Mouse (Mus musculus) kidney, adult 9 months (tissue): ENCODE data around the gene Zc3hav1.
"Not testable (repeated sequence)": the region's sequence is repeated elsewhere in the genome, so short reads cannot be mapped to it uniquely, and the experiment has no call there.

Experiments used
- DNase-seq: peaks from one replicate; pipeline ENCODE4 v3.0.0; 2022

The Zc3hav1 gene

DNA sequence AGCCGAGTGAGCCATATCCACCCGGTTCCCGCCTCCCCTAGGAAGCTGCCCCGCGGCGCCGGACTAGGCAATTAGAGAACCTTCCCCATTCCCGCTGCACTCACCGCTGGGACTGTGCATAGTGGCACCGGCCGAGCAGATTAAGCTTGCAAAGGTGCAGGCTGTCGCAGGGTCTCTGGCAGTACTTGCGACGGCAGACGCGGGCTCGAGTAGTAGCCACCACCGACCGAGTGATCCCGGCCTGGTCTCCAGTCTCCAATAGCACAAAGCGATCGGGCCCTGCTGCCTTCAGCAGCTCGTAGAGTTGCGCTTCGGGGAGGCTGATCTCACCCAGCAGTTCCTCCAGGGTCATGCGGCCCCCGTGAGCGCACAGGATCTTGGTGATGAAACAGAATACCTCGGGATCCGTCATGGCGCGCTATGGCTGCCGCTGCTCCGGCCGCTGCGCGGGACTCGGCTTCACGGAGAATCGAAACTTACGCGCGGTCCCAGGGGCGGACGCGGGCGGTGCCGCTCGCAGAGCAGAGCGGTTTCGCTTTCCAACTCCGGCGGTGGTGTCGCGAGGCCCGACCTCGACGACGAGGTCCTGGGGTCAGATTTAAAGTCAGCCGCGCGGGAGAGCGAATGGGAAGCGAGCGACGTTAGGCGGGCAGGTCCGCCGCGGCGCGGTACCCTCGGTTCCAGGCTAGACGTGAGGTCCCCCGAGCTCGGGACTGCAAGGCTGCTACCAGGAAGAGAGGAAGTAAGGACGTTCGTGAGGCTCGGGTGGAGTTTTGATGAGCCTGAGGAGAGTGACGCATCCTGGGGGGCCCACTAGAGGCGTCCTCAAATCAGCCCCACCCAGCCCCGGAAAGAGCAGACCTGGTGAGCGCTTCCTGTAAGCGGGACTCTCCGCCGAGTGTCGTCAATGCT lies at the start of gene Zc3hav1:
TSS of gene Zc3hav1 (minus strand) at position 793 of the 912 bp plus-strand sequence.
- peak; percentile 83 for DNase-seq

DNA sequence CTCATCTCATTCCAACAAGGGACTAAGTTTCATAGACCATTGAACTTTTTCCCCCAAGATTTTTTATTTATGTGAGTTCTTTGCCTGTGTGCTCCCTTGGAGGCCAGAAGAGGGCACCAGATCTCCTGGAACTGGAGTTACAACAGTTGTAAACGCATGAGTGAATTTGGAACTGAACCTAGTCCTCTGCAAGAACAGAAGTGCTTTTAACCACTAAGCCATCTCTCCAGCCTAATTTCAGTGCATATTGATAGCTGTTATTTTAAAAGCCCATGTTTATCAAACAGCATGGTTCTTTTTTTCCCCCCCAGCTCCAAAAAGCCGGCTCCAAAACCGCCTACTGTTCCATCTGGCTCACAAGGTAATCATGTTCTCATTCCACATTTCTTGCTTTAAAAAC lies 35.3 kb upstream of the Zc3hav1 start:
- peak; percentile 65 for DNase-seq

DNA sequence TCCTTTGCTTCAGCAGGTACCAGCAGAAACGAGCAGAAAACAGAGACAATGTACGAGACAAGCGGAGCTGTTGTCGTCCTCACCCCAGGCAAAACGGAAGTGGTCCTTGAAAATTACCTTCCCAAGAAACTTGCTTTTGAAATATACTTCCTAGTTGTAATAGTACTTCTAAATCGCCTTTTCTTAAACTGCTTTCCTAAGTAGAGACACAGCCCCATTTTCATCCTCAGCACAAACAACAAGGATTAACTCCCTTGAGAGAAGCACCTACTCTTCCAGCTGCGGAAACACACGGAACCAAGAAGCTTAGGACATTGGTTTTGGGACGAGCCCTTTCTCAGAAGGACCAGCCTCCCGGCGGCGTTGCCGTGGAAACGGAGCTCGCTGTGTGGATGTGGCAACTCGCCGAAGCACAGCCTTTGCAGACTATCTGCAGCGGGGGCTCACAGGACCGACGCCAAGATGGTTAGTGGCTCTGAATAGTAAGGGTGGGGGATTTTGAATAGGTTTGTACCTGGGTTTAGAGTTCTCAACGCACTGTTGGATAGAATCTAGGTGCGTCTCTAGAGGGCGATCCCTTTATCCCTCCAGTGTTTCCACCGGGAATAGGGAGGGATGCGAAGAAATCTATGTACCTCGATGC lies 26.8 kb upstream of the Zc3hav1 start, which contains the start of gene Ttc26:
TSS of gene Ttc26 (plus strand) at position 341 of the 643 bp plus-strand sequence.
- peak; percentile 83 for DNase-seq

DNA sequence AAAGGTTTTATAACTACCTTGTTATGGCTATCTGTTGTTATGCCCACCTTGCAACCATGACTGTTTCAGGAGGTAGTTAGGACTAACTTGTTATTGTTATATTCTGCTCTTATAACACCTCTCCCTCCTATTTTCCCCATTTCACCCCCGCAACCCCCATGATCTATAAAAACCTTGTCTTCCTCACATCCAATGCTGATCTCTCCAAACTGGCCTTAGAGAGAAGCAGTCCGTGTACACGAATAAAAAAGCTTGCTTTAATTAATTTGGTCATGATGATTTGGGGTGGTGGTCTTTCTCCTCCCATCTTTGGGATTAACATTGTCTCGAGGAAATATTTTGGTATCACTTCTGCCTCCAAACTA lies 26.3 kb upstream of the Zc3hav1 start:
- no peak for DNase-seq

DNA sequence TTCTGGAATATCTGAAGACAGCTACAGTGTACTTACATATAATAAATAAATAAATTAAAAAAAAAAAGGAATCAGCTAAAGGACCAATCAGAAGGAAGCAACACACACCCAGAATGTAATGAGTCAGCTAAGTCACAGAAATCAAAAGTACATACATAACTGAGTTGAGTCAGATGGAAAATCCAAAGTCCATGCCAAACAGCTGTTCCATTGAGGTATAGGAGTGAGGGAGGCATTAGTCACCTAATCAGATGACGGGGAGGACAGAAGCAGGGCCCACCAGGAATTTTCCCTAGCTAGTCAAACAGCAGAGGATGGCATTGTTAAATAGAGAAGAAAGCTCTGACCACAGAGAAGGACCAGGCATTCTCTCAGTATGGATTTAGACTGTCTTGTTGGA lies 19.9 kb upstream of the Zc3hav1 start:
- no peak for DNase-seq

DNA sequence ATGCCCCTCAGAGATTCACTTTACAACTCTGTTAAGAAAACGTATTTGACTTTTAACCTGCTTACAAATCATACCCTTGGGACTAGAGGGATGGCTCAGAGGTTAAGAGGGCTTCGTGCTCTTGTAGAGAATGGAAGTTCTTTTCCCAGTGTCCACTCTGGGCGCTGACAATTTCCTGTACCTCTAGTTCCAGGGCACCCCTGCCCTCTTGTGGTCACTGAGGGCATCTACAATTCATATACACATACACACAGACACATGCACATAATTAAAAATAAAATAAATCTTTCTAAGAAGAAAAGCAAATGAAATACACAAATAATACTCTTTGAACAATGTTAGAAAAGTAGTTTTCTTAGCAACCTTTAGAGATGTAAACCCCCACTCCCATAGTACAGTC lies 15.5 kb upstream of the Zc3hav1 start:
- DNase-seq, result no peak

DNA sequence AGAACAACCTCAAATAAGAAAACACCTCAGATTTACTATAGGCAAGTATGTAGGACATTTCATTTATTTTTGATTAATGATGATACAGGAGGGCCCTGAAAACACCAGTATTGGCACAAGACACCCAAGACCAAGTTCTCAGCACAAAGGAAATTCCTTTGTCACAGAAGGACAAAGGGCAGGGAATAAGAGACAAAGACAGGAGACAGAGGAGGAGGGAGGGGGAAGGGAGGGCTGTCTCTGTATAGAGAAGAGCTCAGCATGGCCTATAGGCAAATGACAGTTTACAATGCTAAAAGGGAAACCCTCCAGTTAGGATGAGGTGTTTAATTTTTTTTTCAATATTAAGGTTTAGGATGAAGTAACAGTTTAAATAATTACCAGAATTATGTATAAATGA lies 9.7 kb upstream of the Zc3hav1 start:
- no peak for DNase-seq

DNA sequence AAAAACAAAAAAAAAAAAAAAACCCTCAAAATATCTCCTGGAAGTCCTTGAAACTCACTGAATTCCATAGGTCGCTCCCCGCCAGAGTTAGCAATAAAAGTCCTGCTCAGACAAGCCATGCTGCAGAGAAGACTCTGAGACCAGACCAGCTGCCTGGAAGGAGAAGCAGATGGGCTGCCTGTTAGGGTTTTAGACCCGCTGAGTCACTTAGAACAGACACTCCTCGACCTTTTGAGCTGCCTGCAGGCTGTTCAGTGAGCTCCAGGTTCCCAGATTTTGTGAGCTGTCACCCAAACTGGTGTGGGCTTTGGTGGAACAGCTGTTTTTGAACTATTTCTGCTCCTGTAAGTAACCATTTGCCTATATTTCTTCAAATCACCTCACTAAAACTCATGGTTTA lies 9.0 kb upstream of the Zc3hav1 start:
- no peak for DNase-seq

DNA sequence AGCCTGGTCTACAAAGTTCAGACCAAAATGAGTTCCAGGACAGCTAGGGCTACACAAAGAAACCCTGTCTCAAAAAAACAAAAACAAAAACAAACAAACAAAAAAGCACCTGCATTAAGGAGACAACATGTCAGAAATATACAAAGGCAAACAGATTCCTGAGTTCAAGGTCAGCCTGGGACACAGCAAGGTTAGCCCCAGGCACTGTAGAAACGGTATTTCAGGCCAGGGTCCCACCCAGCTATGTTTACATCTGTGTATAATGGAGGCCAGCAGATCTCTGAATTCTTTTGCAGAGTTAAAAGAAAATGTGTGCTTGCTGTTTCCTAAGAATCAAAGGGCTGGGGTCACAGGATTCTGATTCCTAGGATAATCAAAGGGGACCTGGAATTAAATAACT lies 7.5 kb upstream of the Zc3hav1 start:
- no peak for DNase-seq

DNA sequence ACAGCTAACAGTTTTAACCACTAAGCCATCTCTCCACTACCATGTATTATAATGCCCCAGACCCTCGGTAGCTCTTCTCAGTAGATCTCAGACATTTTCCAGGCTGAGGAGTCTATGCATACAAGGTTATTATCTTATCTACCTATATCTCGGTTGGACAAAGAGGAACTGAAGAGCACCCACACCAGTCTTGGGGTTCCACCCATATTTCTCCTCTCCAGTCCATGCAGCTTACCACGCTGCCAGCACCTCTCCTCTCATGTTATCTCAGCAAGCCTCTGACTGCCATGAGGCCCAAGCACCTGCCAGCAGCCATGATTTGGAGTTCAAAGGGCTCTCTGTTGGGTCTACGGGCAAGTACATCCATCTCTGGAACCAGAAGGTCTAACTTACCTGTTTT lies 6.7 kb upstream of the Zc3hav1 start:
- no peak for DNase-seq

DNA sequence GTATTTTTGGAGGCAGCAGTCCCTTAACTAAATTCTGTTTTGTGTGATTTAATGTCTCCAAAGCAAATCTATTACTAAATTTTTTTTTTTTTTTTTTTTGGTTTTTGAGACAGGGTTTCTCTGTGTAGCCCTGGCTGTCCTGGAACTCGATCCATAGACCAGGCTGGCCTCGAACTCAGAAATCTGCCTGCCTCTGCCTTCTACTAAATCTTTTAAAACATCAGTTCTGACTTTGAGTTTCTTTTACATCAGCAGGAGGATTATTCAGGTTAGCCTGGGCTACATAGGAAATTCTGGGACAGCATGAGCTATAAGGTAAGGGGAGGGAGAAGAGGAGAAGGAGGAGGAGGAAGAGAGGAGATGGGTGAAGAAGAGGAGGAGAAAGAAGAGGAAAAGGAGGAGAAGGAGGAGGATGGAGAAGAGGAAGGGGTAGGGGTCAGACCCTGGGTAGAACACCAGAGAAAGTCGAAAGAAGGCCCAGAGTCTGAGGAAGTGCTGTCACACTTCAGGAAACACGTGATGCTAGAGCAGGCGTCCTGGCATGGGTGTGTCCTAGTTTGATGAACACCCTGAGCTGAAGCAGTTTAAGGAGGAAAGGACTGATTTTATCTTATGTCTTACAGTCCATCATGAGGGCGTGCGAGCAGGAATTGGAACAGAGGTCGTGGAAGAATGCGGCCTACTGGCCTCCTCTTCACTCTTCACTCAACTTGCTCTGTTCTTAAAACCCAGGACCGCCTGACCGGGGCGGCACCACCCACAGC lies 5.5 kb upstream of the Zc3hav1 start:
- peak; percentile 24 for DNase-seq

DNA sequence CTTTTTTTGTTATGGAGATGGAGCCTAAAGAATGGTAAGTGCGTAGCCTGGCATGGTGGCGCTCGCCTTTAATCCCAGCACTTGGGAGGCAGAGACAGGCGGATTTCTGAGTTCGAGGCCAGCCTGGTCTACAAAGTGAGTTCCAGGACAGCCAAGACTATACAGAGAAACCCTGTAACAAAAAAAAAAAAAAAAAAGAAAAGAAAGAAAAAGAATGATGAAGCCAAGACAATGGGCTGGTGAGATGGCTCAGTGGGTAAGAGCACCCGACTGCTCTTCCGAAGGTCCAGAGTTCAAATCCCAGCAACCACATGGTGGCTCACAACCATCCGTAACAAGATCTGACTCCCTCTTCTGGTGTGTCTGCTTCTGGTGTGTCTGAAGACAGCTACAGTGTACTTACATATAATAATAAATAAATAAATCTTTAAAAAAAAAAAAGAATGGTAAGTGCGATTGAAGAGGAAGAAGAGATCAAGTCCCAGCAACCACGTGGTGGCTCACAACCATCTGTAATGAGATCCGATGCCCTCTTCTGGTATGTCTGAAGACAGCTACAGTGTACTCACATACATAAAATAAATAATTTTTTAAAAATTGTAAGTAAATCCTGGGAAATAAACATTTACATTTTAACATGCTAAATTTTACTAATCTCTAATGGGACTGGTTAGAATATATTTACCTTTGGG lies 4.8 kb upstream of the Zc3hav1 start:
- DNase-seq, result not testable (repeated sequence)

DNA sequence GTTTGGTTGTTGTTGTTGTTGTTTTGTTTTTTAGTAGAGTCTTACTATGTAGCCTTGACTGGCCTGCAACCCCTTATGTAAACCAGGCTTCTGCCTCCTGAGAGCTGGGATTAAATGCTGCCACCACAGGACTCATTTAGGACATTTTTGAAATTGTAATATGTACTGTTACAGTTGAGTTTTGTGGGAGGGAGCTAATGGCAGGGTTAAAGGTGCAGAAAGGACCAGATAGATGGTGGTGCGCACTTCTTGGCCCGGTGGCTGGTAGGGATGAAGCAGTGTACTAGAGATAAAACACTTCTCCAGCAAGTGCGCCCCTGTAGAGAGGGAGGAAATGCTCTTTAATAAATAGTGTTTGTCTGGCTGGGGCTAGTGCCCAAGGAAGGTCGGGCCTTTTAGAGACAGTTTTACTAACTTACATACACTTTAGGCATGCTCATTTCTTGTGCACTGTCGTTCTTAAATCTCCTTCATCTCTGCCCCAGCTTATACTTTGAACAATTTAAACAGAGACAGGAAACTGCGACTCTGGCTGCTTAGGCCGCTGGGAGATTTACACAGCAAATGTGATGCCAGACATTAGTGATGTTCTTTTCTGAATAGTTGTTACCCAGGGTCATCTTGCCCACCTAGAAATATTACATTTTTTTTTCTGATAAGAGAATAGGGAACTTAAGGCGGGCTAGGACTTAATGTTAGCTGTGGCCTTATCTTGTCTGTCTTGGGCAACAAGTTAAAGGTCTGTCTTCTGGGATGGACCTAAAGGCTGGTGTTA lies 4.0 kb upstream of the Zc3hav1 start:
- DNase-seq, result no peak

DNA sequence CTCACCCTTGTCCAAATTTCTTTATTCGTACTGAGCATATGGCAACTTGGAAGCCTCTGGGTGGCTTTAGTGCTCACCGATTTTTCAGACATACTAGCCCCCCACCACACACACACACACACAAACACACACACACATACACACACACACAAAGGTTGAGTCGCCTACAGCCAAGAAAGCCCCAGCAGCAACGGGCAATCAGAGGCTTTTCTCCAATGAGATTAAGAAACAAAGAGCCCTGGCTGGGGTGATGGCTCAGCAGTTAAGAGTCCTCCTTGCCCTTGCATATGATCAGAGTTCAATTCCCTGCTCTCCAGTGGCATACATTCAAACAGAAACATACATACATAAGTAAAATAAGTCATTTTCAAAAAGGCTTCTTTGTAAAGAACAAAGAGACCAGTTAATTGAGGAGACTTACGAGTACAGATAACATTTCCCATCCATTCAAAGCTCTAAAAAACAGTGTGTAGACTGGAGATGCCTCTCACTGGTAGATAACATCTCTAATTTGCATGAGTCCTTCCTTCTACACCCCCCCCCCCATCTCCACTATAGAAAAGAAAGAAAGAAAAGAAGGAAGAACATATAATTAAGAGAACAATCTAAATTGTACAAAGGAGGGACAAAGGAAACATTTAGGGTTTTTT lies 3.3 kb upstream of the Zc3hav1 start:
- DNase-seq, result no peak

DNA sequence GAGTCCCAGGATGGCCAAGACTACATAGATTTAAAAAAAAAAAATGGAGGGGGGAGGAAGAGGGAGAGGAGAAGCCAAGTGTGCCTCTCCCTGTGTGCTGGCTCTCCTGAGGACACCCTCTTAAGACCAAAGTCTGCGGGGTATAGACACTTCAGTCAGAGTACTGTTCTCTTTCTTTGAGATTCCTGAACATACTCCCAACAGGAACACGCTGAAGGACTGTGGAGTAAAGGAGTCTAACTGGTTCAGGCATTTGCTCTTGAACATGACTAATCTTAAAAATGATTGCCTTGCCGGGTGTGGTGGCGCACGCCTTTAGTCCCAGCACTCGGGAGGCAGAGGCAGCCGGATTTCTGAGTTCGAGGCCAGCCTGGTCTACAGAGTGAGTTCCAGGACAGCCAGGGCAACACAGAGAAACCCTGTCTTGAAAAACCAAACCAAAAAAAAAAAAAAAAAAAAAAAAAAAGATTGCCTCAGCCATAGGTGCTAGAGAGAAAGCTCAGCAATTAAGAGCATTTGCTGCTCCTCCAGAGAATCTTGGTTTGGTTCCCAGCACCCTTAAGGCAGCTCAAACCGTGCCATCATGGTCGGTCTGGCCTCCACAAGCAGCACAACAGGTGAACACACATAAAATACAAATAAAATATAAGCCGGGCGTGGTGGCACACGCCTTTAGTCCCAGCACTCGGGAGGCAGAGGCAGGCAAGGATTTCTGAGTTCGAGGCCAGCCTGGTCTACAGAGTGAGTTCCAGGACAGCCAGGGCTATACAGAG lies 2.4 kb upstream of the Zc3hav1 start:
- DNase-seq, result not testable (repeated sequence)

DNA sequence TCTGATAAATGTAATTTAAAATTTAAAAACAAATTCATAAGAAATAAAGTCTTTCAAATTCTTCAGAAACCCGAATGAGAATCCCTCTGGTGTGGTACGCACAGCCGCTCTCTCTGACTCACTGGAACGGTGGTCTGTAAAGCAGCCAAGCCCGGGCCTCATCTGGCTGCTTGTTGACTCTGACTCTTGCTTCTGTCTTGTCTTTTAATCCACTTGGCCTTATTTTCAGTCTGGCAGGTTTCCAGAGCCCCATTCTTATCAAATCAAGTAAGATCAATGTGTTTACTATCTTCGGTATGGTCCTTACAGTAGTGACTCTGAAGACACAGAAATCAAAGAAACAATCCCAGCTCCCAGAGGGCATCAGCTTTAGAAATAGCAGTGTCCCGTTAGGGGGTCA lies 1.5 kb upstream of the Zc3hav1 start:
- no peak for DNase-seq

DNA sequence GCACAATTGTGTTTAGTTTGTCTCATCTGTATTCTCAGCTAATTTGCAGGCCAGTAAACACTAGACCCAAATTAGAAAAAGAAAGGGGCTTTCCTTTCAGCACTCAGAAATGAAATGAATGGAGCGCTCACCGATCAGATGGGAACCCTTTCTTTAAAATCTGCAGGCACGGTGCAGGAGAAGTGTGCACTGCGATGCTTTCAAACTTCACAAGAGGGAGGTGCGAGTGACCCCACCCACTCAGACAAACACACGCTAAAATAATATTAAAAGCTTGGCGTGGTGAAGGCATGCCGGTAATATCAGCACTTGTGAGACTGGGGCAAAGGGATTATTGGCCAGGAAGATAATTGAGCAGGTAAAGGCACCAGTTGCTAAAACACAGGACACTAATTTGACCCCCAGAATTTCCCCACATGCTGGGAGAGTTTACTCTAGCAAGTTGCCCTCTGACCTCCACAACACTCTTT lies 986 bp upstream of the Zc3hav1 start:
- no peak for DNase-seq

DNA sequence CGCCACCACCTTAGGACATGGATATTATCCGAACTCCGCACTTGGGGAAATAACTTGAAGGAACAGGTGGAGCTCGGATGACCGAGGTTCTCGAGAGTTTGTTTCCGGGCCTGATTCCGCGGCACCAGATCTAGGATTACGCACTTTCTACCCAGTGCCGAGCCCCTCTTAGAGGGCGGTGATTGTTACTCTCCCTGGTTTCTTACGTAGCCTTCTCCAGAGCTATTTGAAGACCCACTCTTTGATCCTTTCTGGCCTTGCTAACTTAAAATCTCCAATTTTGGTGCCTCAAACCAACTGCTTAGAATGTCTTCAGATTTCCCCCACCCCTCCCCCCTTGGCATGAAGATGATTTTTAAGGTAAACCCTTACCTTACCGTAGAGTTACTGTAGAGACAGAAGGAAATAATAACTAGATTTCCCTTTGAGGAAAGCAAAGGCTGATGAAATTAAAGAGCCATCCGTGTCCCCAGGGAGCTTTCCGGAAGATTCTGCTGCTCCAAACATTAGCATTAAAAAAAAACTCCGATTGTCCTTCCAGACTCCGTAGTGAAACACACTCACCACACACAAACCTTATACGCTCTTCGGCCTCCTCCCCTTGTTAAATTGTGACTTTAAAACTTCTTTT lies 435 bp upstream of the Zc3hav1 start:
- no peak for DNase-seq

DNA sequence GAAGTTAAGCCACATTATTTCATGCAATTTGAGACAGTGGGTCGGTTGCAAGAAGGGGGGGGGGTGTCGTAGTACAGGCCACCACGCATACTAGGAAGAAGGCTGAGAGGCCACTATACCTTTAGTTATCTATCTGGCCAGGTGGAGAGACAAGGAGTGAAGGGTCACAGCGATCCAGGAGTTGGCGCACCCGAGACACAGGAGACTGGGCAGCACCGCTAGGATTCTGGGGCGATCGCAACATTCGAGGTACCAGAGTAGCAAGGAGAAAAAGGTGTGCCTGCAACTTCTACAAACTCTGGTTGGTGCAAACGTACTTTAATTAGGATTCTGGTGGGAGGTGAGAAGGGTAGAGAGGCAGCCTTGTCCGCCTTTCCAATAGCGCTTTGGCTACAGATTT lies 1.2 kb downstream of the Zc3hav1 start:
- DNase-seq, result no peak

DNA sequence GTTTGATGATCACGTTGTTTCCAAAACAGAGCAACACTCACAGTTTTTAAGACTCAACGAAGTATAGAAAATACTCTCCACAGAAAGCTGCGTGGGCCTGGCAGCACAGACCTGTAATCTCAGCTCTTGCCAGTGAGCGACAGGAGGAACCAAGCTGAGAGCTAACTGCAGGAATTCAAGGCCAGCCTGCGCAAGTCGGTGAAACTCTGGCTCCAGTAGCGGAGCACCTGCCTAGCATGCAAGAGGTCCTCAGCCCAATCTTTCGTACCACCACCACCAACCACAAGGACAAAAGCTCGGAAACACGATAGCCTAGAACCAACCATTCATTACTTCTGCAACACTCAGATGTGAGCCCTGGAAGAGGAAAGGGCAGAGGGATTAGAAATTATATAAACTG lies 2.0 kb downstream of the Zc3hav1 start:
- DNase-seq, result no peak
